Mouse (Mus musculus): ENCODE data around the gene Osbpl9.

GRCm38 (mm10) chr4:109173775-109174440 is 28.2 kb downstream of the Osbpl9 start:
- TF ChIP-seq ZKSCAN1 (IDR thresholded peaks at IDR 0.05; ENCODE audit: borderline replicate concordance, low read depth, low read length) (no peak), MYC (IDR thresholded peaks at IDR 0.05; ENCODE audit: low read depth, low read length) (no peak), TCF12 (IDR thresholded peaks at IDR 0.05; ENCODE audit: low read depth, low read length) (no peak), POLR2AphosphoS2 (IDR thresholded peaks at IDR 0.05; ENCODE audit: low read depth, low read length) (no peak), EP300 (IDR thresholded peaks at IDR 0.05; ENCODE audit: low read length) (no peak)

Data from CH12.LX (cell line).